Mouse (Mus musculus) induced T-regulatory cell, adult 2 months (primary cell): ENCODE measurements at regions not wholly inside any gene's neighbourhood (a gene's known extent, or its start where the extent isn't known, plus 50 kb on each side); places are given as distances from the start of the nearest gene placed in this dataset.
A peak's percentile ranks its signal among the peaks of the same experiment; 100 is the strongest.

Source experiments
- DNase-seq: peaks from one replicate; pipeline ENCODE4 v3.0.0-alpha.2; 2012; ENCODE audit warnings: low read depth

- no peak for DNase-seq
These were observed 124.8 kb upstream of the Eef2kmt start for GRCm38 (mm10) chr16:5380626-5381025.

DNA sequence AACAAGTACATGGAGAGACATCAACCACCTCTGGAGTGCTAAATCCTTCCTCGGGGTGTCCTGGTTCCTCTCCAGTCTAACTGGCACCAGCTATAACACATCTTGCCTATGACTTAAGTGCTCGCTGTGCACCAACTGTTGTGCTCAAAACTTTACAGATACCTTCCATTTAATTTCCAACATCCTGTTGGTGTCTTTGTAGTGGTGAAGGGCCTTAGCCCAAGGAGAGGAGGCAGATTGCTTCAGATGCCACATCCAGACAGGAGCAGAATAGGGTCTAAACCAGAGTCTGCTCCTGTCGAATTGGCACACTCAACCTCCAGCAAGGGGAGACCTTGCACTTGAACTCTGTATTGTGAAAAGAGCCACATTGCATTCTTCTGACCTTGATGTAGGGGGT, 121.2 kb upstream of the Eef2kmt start:
- DNase-seq: no peak

DNA sequence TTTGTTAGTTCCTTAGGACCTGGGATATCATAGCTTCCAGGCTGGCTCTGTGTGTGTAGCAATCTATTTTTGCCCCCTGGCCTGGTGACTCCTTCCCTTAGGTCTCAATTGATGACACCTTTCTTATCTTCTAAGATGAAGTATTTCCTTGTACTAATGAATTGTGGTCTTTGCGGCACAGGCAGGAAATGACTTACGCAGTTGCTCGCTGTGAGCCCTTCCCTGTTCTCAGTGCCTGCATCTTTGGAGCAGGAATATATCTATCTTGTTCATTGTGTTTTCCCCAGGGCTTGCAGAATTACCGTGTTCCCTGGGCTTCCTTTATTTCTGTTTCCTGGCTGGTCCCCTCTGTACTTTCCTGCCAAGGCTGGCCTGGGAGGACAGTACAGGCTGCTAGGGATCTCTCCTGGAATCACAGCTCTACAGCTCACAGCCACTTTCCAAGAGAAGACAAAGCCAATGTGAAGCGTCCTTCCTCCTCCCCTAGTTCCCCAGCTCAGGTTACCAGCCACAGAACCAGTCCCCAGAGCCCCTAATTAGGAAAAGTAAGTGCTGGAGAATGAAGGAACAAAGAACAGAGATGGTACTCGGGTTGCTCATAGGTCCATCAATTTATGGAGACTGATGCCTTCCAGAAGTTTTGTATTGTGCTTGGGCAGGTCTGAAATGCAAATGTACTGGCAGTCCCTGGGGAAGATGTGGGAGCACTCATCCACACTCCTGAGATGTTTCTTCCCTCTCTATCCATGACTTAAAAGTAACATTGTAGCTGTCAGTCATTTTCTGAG, 119.2 kb upstream of the Eef2kmt start:
- DNase-seq: peak; percentile 55

- DNase-seq: peak; percentile 52
These were observed 115.6 kb upstream of the Eef2kmt start for GRCm38 (mm10) chr16:5371175-5371893.

DNA sequence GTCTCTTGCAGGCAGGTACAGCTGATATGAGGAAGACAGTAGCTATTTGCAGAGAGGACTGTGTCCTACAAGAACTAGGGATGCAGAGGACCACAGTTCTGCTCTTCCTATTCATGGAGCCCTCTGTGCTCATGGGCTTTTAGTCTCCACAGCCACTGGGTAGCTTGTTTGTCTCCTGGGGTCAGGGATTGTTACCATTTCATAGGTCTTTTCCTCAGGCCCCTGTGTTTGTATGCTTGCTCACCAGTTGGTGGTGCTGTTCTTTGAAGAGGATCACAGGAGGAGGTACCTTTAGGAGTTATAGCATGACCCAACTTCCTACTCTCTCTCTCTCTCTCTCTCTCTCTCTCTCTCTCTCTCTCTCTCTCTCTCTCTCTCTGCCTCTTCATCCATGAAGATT, 114.7 kb upstream of the Eef2kmt start:
- DNase-seq: peak; percentile 60

DNA sequence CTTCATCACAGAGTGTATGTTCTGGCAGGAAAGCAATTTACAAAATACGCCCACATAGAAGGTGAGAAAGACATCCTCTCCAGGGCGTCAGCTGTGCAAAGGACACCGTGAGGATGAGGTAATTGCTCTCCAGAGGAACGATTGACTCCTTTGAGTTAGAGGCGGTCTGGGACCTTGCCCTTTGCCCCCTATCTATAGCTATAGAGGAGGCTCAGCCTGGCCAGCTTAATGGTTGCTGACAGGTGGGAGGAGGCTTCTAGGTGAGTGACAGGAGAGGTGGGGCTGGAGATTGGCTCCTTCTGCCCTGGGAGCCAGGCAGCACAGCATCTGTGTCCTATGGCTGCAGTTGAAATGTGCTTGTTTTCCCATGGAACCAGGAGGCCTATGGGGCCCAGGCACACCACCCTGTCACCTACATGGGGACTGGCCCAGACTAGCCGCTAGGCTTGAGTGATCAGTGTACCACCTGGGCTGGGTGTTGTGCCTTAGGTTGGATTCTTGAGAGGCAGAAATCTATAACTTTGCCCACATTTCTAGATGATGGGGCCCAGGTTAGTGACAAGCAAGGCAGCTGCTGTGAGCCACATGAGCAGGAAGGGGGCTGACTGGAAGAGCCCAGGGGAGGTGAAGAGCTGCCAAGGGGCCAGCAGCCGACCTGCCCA, 113.2 kb upstream of the Eef2kmt start:
- DNase-seq: peak; percentile 40

DNA sequence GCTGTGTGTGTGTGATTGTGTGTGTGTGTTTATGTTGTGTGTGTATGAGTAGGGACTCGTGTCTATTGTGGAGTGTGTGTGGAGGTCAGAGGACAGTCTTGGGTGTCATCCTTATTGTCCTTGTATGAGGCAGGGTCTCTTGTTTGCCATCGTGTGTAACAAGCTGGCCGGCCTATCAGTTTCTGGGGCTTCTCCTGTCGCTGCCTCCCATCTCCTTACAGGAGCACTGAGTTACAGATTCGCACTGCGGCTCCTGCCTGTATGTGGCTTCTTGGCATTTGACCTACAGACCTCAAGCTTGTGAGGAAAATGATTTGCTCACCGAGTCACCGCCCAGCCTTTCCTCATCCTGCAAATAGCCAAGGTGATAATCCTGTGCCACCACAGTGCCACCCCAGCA, 112.6 kb upstream of the Eef2kmt start:
- no peak for DNase-seq

GRCm38 (mm10) chr16:5367581-5368119, 111.9 kb upstream of the Eef2kmt start:
- no peak for DNase-seq

- DNase-seq: no peak
These were observed 110.2 kb upstream of the Eef2kmt start for GRCm38 (mm10) chr16:5366021-5366420.

GRCm38 (mm10) chr16:5363007-5363570, 107.3 kb upstream of the Eef2kmt start:
- DNase-seq: peak; percentile 50

DNA sequence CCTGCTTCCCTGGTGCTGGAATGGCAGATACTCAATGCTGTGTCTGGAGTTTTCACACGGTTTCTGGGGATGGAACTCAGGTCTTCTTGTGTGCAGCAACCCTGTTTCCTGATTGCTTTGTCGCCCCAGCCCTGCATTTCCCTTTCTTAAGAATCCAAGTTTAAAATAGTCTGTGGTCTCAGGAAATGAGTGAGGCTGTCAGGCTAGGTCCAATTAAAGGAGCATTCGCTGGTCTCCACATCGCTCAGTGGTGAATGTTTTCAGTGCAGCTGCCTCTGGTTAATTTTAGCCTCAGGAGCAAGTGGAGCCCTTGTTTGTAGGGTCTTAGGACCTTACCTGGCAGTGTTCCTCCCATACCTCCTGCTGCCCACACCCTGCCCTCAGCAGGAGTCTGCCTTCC, 103.4 kb upstream of the Eef2kmt start:
- no peak for DNase-seq

DNA sequence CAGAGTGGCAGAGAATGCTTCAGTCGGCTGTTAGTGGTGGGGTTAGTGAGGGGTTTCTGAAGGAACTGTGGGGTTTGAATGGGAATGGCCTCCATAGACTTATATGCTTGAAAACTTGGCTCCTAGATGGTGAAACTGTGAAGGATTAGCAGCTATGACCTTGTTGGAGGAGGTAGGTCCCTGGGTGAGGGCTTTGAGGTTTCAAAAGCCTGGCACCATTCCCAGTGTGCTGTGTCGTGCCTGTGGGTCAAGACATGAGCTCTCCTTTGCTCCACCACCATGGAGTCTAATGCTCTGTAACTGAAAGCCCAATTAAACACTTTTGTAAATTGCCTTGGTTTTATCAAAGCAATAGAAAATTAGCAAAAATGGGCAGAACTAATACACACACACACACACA, 98.1 kb upstream of the Eef2kmt start:
- DNase-seq: no peak

GRCm38 (mm10) chr16:5351890-5352571, 96.2 kb upstream of the Eef2kmt start:
- DNase-seq: peak; percentile 88

GRCm38 (mm10) chr16:5347151-5347550, 91.4 kb upstream of the Eef2kmt start:
- DNase-seq: no peak

GRCm38 (mm10) chr16:5342326-5342725, 86.5 kb upstream of the Eef2kmt start:
- no peak for DNase-seq

DNA sequence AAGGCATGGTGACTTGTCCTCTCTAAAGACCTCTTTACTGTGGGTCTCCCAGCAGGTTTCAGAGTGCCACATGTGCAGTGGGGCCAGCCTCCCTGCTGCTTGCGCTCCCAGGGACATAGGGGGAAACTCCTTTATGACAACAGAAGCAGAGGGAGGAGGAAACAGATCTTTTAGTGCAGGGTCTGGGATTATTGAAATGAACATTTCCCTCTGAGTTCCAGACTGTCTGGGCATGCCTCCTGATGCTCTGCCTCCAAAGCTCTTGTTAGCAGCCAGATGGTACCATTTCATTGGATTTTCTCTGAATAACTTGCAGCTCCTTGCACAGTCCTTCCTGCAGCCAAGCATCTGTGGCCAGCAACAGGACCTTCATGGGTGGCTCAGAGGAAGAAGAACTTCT, 60.5 kb upstream of the Eef2kmt start:
- no peak for DNase-seq

DNA sequence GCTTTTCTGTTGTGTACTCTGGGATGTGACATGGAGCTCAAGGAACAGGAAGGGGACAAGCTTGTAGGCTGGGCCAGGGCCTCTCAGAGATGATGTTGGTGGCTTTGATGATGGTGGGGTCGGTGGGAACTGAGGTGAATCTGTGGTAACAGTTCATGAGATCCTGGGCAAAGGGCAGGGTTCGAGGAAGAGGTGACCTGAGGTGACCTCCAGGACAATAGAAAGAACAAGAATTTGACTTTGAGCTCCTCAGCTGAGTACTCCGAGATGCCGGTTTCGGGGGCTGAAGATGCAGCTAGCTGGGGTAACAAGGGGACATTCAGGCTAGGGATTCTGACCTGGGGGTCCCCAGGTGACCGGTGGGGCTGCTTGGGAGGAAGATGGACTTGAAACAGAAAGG, 57.5 kb upstream of the Eef2kmt start:
- DNase-seq: no peak

DNA sequence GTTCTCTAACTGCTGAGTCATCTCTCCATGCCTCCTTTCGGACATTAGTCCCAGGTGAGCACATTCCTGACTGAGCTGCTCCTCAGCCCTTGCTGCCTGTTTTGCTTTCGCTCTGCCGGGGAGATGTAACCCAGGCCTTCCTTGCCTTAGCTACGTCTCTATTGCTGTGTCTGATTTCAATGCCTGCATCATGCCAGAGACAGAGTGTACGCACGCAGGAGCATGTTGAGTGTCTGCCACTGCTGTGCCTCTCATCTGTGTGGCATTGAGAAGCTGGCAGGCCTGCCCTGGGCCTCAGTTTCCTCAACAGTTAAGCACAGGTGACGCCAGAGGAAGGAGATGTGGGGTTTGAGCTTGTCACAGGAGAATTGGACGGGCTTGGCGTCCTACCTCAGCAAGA, 55.7 kb upstream of the Eef2kmt start:
- no peak for DNase-seq

GRCm38 (mm10) chr16:5310736-5311135, 55.0 kb upstream of the Eef2kmt start:
- DNase-seq: no peak

- DNase-seq: peak; percentile 2
These were observed 52.0 kb upstream of the Eef2kmt start for GRCm38 (mm10) chr16:5307761-5308160.

GRCm38 (mm10) chr16:5307249-5307605, 51.4 kb upstream of the Eef2kmt start:
- no peak for DNase-seq
